Mouse (Mus musculus) c-Kit-positive CD71-positive TER-119-positive erythroid progenitor cells, embryonic 14.5 days (primary cell): Measurements from ENCODE around the gene Dync1i1.

Source experiments
- DNase-seq: peaks from one replicate; pipeline ENCODE4 v3.0.0-alpha.2; 2013; ENCODE audit warnings: low spot score

Dync1i1 gene

DNA sequence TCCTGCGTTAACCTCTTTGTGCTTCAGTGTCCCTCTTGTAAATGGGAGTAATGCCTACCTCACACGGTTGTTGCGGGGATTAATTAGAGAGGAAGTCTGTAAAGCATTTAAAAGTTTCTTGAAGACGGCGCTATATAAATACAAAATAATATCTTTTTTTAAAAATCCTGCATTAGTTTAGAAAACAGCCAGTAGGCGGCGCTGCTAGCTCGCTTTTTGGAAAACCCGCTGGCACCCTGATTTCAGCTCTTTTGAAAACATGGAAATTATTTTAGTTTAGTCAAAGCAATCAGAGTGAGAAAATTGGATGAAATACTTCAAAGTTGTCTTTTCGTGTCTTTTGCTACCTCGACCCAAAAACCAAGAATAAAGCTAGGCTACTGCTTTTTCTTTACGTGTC, 132.9 kb downstream of the Dync1i1 start:
- DNase-seq: peak; percentile 33

DNA sequence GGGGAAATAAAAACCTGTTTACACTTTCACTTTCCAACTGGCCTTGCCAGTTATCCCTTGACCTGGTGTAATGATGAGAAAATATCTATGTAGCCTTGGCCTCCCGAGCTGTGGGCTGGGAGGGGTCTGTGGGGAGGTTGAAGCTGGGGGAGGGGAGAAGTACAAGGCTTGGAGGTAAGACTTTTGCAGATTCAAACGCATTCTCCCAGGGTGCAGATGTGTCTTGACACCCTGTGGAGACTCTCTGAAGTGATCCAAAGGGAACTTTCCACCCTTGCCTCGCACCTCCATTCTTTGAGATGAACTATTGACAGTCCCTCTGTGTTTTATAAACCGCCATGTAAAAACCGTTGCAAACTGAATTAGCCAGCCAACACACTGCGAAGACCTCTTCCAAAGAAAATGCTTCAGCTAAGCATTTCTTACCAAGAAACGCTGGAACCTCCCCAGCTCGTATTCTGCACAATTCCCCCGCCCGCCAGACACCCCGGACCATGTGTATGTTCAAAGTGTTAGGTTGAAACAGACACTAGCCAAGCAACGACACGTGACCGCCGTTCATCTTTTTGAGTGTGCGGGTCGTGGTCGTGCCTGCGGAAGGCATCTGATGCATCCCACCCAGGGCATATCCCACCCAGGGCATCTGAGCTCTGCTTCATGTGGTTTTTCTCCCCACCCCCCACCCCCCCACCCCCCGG, 133.6 kb downstream of the Dync1i1 start:
- DNase-seq: no peak

DNA sequence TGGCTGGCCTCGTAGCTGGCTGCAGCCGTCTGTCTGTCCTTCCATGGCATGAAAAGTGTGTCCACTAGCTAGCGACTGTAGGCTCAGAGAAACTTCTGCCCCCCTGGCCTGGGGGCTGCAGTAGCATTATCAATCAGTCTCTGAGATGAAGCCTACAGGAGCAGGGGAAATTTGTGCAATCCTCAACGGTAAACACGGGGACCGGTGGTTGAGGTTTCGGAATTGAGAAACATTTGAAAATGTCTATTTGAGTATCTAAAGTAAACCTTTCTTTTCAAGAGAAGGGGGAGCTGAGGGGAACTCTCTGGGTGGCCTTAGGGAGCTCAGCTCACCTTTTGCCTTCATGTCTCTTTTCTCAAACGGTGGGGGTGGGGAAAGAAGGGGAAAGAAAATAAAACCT, 134.2 kb downstream of the Dync1i1 start:
- no peak for DNase-seq

DNA sequence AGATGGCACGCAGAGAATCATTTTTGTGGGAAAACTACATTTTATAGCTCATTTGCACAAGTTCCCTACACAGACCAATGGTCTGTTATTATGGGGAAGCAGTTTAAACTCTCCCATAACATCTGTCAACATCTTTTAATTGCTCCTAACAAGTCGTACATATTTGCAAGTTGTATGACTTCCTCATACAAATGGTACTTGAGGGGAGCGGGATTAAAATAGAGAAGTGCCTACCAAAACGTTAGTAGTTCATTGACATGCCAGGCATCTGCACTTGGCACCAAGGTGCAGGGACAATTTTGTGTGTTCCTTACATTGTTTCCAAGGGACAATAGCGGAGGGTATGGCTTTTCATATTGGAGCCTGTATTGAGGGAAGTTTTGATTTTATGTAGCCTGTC, 140.7 kb downstream of the Dync1i1 start:
- no peak for DNase-seq

DNA sequence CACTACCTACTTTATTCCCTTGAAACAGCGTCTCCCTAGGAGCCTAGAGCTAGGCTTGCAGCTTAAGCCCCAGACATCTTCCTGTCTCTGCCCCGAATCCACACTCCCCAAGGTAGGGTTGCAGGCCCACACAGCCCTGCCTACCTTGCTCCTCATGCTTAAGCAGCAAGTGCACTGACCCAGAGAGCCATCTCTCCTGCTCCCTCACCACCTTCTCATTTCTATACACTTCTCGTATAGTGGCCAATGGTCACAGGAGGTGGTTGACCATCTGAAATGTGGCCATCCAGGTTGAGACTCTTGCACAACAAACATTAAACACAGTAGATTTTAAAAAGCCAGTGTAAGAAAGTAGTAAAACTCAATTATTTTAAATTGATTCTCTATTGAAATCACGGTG, 141.8 kb downstream of the Dync1i1 start:
- no peak for DNase-seq

DNA sequence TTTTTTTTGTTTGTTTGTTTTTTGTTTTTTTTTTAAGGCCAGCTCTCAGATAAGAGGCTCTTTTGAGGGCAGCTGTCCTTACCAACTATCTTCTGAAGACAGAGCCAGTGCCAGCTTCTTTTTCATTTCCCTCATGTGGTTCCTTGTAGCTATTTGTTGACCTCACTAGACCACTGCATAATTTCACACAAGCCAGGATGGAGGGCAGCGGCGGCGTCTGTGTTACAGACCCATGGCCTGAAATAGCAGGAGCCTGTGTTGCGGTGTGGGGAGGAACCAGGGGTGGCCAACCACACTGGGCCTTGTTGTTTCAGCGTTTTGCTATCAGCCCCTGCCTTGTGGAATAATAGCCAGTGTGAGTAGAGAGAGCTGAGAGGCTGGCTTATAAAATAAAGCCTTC, 145.6 kb downstream of the Dync1i1 start:
- no peak for DNase-seq

DNA sequence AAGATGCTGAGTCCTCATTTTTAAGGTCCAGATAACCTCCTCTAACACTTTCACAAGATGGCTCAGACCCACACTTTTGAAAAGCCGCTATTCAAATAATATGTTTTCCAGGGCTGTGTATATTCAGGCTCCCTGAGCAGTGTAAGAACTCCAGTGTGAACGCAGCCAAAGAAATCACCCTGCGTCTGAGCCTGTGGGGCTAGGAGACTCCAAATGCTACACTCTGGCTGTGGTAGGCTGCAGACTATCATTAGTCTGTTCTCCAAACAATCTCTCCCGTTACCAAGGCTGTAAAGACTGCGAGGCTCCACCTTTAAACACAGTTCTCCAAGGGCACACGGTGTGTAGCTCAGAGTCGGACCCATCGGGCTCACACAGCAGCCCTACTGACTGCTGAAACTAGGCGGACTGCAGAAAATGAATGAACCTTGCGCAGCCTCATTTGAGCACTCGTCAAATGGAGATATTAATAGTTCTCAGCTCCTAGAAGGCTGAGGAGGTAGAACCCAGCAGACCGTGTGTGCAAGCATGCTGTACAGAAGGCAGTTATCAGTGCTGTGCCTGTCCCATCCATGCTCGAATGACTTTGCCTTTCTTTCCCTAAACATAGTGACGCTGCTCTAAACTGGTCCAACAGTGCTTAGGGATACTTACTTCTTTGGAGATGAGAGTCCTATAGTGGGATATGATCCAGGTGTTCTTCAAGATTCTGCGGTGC, 146.3 kb downstream of the Dync1i1 start:
- no peak for DNase-seq

DNA sequence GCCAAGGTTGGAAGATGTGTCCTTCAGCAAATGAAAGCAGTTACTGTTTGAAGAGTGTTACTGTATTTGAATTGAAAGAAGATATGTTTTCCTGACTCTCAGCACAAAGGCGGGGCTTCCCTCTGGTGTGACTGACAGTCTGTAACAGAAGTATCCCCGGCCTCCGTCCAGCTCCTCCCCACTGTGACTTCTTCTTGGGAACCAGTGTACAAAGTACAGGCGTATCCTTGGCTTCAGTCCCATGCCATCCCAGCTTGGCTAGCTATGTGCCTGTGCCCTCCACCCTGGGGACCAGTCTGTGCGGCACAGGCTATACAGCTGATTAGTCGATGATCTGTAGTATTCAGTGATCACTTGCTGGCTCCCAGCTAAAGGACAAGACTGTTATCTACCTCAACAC, 163.9 kb downstream of the Dync1i1 start:
- no peak for DNase-seq

DNA sequence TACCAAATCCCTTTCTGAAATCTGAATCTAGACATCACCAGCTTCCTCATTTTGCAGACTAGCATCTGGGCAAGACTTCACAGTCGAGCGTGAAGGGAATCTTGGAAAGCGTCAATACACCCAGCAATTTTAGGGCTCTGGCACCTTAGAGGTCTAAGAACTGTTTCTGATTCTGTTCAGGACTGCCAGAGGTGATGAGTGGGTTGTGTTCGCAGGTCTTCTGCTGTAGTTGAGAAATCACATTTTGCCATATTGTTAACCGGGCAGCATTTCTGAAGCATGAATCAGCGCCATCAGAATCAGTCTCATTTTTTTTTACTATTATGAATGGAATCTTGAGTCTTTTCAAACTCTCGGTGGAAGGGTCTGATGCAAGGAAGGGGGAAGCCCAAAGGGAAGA, 185.9 kb downstream of the Dync1i1 start:
- DNase-seq: no peak

DNA sequence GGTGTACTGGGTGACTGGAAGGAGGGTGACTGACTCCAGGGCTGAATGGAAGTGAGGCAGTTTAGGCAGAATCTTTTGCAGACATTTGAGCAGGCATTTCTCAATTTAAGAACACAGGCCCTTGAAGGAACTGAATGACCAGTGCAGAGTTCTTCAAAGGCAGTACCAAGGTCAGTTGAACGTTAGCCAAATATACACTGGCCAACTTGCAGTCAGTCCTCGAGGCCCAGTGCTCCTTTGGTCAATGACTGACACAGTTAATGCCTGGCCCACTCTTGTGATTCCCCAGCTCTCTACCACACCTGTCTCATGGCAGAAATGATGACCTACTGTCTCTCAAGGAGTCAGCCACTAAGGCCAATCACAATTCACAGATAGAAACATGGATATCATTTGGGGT, 189.6 kb downstream of the Dync1i1 start:
- no peak for DNase-seq

DNA sequence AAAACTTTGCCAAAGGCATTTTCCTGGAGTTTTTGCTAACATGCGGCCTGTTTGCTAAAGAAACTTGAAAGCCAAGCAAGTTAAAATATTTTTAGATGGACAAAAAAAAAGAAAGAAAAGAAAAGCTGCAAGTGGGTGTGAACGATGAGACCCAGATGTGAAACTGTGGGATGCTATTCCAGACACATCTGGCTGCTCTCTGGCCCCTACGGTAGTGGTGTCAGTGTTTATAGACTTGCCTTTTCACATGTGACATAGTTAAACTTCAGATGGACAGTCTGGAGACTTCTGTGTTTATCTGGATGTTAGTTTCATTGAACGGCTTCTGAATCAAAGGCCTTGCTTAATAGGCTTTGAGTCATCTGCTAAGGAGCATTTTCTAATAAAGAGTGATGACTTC, 195.2 kb downstream of the Dync1i1 start:
- no peak for DNase-seq

DNA sequence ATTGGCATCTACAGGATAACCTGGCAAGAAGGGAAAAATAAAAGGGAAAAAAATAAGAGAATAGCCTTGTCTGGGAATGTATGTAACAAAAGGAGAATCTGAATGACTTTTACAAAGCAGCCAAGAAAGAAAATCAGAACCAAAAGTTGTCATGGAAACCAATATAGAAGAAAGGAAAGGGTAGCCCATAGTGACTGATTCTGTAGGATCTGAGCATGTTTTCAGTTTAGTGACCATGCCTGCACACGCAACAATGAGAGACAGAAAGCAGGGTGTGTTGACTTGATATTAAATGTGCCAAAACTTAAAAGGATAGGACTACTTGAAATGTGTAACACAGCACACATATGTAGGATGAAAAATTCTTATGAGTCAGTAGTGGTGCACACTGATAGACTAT, 197.2 kb downstream of the Dync1i1 start:
- DNase-seq: no peak

DNA sequence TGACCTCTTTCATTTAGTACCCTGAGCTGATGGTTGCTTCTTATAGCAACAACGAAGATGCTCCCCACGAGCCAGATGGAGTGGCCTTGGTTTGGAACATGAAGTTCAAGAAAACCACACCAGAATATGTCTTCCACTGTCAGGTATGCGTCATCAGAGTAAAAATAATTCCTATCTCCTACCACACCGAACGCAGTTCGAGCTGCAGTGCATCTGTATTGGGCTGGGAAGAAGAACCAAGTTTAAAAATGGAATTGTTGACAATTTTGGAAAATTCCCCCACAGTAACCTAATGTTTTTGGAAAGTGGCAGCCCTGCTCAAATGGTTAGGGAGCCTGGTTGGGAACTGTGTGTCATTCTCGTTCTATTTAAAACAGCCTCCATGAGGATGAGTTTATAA, 197.7 kb downstream of the Dync1i1 start:
- DNase-seq: no peak

DNA sequence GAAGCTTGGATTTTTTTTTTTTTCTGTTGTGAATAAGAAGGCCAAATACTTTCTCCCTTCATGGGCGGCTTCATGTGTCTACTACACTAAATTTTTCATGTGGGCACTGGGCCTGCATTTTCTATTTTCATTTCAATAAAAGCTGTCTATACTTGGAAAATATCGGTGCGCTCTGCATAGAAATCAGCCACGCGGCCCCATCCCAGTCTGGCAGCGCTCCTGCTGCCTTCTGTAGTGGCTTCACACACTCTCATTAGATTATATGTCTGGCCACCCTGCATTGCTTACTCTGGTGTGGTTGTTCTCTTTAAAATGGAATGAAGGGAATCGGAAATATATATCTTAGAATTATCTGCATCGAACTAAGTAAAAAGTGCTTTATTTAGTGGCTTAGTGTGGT, 204.7 kb downstream of the Dync1i1 start:
- no peak for DNase-seq

DNA sequence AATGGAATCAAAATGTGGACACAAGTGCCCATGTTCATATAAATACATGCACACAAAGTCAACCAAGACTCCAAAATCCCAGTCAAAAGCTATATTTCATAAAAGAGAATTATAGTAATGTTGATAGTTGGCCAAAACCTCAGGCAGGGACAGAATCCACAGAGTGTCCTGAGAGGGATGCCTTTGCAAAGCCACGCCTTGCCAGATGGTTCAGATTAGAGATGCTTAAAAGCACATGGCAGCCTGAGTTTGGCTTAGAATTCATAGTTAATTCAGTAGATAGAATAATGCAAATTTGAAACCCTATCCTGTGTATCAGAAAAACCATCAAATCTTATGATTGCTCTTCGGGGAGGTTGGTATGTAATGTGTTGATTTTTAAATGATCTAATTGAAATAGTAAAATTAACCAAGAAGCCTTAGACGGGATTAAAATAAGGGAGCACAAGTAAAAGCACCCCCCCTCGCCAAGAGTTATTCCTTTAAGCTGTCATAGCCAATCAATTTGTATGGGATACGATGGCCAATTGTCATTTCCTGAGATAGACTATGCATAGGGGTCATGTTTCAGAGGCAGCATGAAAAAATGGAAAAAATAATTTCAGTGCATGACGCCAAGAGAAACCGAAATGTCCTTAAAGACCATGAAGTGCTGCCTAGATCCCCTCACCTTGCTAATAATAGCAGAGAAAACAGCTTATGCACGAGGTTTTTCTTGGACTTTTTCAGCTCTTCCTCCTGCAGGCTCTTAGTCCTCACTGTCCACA, 210.3 kb downstream of the Dync1i1 start:
- DNase-seq: no peak

DNA sequence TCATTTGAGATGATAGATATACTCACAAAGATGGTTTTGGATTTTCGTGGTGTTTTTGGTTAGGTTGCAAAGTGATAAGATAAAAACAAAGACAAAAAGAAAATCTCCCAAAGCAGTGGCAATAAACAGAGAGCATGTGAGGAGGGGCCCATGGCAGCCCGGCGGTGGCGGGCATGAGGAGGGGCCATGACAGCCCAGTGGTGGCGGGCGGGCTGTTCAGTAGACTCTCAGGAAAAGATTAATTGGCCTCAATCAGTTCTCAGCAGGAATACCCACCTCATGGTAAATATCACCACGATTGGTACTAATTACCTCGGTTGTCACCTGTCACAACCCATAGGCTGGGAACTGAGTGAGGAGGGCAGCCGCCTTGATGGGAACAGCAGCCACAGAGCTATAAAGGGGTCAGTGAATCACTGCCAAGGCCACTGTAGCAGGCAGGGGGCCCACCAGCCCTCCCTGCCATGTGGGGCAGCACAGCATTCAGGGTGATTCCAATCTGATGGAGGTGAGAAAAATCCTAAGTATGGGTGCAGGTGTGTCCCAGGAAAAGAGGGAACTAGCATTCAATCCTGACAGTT, 224.5 kb downstream of the Dync1i1 start:
- DNase-seq: no peak

DNA sequence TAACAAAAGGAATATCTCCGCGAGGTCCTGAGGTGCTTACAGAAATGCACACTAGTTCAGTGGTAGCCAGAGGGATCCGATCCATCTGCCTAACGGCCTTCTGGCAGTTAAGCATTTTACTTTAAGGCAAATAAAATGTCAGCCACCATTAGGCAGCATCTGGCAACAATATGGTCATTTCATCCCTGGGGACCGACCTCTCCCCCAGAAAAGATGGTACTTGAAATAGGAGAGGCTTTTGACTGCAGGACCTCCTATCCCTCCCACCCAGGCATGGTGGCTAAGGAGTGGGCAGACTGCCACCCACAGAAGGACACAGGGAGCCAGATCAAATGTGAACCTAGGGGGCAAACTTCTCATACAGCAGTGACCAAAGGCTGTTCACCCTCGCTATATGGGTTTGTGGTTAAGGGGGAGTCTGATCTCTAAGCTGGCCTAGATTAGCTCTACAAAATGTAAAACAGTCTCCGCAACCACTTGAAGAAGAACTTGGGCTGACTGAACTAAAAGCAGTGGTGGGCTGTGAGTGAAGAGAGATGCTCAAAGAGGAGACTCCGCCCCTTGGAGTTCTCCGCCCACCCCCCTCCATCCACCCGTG, 231.0 kb downstream of the Dync1i1 start:
- no peak for DNase-seq

DNA sequence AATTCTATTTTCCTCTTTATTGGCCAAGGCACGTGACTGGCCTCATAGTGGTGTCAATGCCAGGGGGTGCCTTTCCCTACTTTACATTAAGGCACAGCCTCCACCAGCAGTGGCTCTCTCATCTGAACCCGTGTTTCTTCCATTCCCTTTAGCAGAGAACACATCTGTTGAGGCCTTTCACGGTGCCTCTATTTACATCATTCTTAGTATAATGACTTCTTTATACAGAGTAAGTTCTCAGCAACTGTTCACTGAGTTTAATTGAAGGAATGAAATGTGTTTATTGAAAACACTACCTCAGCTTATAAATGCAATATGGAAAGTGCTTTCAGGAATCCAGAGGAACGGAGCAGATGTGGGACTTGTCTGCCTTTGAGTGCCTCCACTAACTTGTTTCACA, 235.3 kb downstream of the Dync1i1 start:
- DNase-seq: no peak

DNA sequence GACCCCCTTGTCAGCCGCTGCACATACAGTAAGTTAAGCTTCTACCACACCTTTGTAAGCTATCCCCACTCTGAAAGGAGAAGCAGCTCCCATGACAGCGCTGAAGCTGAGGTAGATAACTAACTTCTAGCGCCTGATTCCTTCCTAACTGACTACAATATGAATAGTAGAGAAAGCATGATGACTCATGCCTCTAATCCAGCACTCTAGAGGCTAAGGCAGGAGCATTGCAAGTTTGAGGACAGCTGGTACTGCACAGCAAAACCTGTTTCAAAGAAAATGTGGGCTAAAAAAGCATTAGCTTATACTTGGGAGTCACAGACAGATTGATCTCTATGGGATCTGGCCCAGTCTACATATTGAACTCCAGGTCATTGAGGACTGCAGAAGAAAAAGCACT, 236.5 kb downstream of the Dync1i1 start:
- no peak for DNase-seq

DNA sequence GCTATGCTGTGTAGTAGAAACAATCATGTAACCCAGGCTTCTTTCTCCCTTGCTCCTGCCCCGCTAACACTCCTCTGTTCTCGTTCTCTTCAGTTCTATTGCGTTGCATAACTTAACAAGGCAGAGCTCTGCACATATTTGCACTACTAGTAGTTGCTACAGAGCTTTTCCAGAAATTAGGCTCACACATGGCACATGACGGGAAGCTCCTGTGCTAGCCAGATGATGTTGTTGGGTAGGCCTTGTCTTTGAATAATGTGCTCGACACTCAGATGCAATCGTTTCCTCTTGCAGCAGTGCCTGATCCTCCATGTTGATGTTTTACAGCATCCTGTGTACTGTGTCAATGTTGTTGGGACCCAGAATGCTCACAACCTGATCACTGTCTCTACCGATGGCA, 240.9 kb downstream of the Dync1i1 start:
- no peak for DNase-seq

DNA sequence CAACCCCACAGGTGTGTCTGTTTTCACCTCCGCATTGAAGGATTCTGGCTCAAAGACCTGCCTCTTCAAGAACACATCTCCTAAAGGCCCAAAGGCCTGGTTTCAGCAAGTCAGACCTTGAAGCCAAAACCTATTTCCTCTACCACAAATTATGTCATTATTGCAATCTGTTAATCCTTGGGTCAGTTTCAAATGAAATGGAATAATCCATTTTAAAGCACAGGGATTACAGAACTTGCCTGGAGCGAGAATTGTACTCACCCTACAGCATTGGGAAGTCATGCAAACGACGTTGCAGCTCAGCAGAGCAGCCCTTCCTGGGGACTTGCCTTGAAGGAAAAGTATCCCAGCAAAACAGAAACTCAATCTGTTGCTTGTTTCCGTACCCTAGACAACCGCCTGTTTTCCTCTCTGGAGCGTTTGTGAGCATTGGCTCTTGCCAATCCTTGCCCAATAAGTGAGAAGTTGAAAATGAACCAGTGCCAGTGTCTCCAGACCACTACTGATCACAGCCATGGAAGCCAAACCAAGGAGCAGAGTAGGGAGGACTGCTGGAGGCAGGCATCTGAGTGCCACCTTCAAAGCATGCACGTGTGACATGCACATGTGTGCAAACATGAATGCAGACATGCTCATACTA, 241.5 kb downstream of the Dync1i1 start:
- no peak for DNase-seq

DNA sequence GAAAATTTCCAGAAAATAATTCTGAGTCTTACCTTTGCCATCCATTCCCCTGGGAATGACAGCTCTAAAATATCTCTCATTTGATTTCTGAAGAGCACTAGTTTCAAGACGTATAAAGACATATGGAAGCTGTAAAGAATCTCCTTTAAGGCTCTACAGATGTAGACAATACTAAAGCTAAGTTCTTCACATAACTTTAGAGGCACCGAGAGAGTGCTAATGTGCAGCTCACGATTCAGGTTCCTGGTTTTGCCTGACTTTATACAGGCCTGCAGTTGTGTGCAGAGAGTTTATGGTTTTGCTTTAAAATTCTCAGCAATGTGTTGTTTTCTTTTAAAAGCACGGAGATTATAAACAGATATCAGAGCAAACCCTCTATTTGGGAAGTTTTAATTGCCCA, 242.1 kb downstream of the Dync1i1 start:
- DNase-seq: no peak
